Mouse (Mus musculus) hindbrain, embryonic 14.5 days (tissue): ENCODE data around the gene Vmn2r62. TPM values are rescaled to one million over a fixed set of nuclear protein-coding genes. Genes with fewer than 3 reads are reported as not detected.
"Not testable (repeated sequence)": the region's sequence is repeated elsewhere in the genome, so short reads cannot be mapped to it uniquely, and the experiment has no call there.

Source experiments
- ATAC-seq: fragments of 200-750 bp; cut with Nextera tagmentation; 2 replicates; pipeline ENCODE4 v1.8.0; 2017; ENCODE audit warnings: moderate number of reproducible peaks, mild to moderate bottlenecking, moderate TSS enrichment, moderate library complexity; ENCODE audit not compliant: low FRiP score
- DNase-seq: peaks from one replicate; pipeline ENCODE4 v3.0.0-alpha.2; 2015; ENCODE audit warnings: low spot score
- H3K27ac ChIP-seq: fragments of 300-500 bp; sonication (generic); 2 replicates; pipeline ENCODE4 v1.5.1; 2014; ENCODE audit warnings: mild to moderate bottlenecking, moderate library complexity
- H3K27me3 ChIP-seq: fragments of 300-500 bp; sonication (generic); 2 replicates; pipeline ENCODE4 v1.6.1; 2014; ENCODE audit warnings: mild to moderate bottlenecking, low read length, mixed read lengths; ENCODE audit not compliant: control insufficient read depth, insufficient read depth
- H3K36me3 ChIP-seq: fragments of 300-500 bp; sonication (generic); replicated peaks from 2 replicates; pipeline ENCODE4 v1.6.1; 2014; ENCODE audit not compliant: control insufficient read depth, insufficient read depth
- H3K4me1 ChIP-seq: fragments of 300-500 bp; sonication (generic); replicated peaks from 2 replicates; pipeline ENCODE4 v1.6.1; 2014; ENCODE audit warnings: antibody characterized with exemption, low read length, mixed read lengths; ENCODE audit not compliant: control insufficient read depth, insufficient read depth
- H3K4me2 ChIP-seq: fragments of 300-500 bp; sonication (generic); replicated peaks from 2 replicates; pipeline ENCODE4 v1.6.1; 2014; ENCODE audit warnings: mild to moderate bottlenecking, moderate library complexity
- H3K4me3 ChIP-seq: fragments of 300-500 bp; sonication (generic); replicated peaks from 2 replicates; pipeline ENCODE4 v1.5.1; 2014; ENCODE audit warnings: mild to moderate bottlenecking, low read length
- H3K9ac ChIP-seq: fragments of 300-500 bp; sonication (generic); 2 replicates; pipeline ENCODE4 v1.6.1; 2014
- H3K9me3 ChIP-seq: fragments of 300-500 bp; sonication (generic); 2 replicates; pipeline ENCODE4 v1.6.1; 2016; ENCODE audit warnings: low read length; ENCODE audit not compliant: control insufficient read depth
- whole genome bisulfite sequencing: fragments of 180-500 bp; shearing (Covaris S2); extraction: QIAGEN DNeasy Blood & Tissue Kit; methylation state at CpG from one replicate; pipeline ENCODE4 v1.1.7; 2014; 5-methylcytosine and 5-hydroxymethylcytosine counted together
- polyA plus RNA-seq: library from polyadenylated mRNA; unstranded; fragments of >200 nt; fragmentation: Nextera tagmentation; extraction: Ambion mirVana; gene quantifications from 2 replicates; pipeline ENCODE4 v1.2.1, GENCODE M21; 2014

Vmn2r62 gene
- not detected in 2 replicates for polyA plus RNA-seq

GRCm38 (mm10) chr7:42793425-42793824, at the start of gene Vmn2r62:
Gene Vmn2r62, minus strand, starts transcription at chr7:42793525.
- WGBS: no CpG with 5 or more reads among the region's 1 CpGs
- not testable (repeated sequence) for H3K27me3 ChIP-seq, ATAC-seq, H3K36me3 ChIP-seq, H3K27ac ChIP-seq, DNase-seq, H3K4me1 ChIP-seq, H3K9ac ChIP-seq, H3K9me3 ChIP-seq, H3K4me2 ChIP-seq, H3K4me3 ChIP-seq

DNA sequence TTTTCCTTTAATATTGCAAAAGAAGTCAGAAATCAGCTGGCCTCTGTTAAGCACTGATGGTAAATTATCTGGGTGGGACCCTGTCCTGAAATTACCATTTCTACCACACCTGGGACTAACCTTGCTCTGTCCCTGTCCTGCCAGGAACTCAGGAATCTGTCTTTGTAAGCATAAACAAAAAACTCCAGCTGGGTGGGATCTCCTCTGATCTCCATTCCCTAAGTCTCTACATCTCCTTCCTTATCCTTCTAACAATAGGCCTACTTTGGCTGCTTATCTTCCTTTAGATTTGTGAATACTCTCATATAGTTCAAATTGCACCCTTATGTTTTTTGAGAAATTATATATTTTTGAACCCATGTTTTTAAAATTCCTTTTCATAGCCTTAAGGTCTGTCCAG, 45.0 kb upstream of the Vmn2r62 start:
- H3K36me3 ChIP-seq, H3K9ac ChIP-seq, H3K9me3 ChIP-seq, H3K4me2 ChIP-seq, H3K27ac ChIP-seq, H3K4me1 ChIP-seq, H3K4me3 ChIP-seq, DNase-seq, H3K27me3 ChIP-seq, ATAC-seq: not testable (repeated sequence)

GRCm38 (mm10) chr7:42832221-42832620, 38.9 kb upstream of the Vmn2r62 start:
- no peak overlapping the region for H3K4me2 ChIP-seq
- no peaks in the 10 kb centered on the region for H3K36me3 ChIP-seq
- H3K27ac ChIP-seq: no peak overlapping the region
- no peaks in the 10 kb centered on the region for H3K4me1 ChIP-seq
- no peak overlapping the region for H3K9ac ChIP-seq
- no peaks in the 10 kb centered on the region for H3K27me3 ChIP-seq
- no peak overlapping the region for H3K4me3 ChIP-seq
- ATAC-seq: no peak
- 76% methylated on average over 3 of the region's 3 CpGs for WGBS
- DNase-seq: no peak
- H3K9me3 ChIP-seq: peaks cover 17% of the 10 kb centered on the region; the same call in 1 of the 2 replicates

DNA sequence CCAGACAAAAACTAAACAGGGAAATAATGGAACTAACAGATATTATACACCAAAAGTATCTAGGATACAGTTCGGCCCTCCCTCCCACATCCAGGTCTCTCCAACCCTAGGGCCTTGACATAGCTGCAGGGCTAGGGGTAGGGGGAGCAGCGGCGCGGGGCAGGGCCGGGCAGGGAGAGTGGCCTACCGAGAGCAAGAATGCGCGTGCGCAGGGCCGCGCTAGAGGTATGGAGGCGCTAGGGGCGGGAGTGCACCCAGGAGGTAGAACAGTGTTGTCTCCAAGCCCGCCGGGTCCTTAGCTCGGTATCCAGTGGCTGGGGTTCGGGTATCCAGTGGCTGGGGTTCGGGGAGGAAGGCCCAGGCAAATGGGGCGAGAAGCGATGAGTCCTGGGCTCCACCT, 43.5 kb downstream of the Vmn2r62 start:
- DNase-seq: no peak
- Histone ChIP-seq H3K4me1 (no peaks in the 10 kb centered on the region), H3K4me3 (no peak overlapping the region), H3K36me3 (no peaks in the 10 kb centered on the region), H3K9ac (no peak overlapping the region), H3K4me2 (no peak overlapping the region), H3K27me3 (no peaks in the 10 kb centered on the region), H3K27ac (no peak overlapping the region), H3K9me3 (peaks cover 8% of the 10 kb centered on the region)
- ATAC-seq: no peak
- WGBS: 51% methylated on average over 20 of the region's 20 CpGs

GRCm38 (mm10) chr7:42738536-42739210, 54.7 kb downstream of the Vmn2r62 start:
- H3K27ac ChIP-seq: no peak overlapping the region
- H3K9me3 ChIP-seq: peaks cover 30% of the 10 kb centered on the region; the same call in 1 of the 2 replicates
- ATAC-seq (no peak), DNase-seq (no peak)
- WGBS: 92% methylated on average over 10 of the region's 10 CpGs
- H3K27me3 ChIP-seq: no peaks in the 10 kb centered on the region
- H3K9ac ChIP-seq: no peak overlapping the region
- H3K4me3 ChIP-seq: no peak overlapping the region
- H3K4me1 ChIP-seq: no peaks in the 10 kb centered on the region
- no peak overlapping the region for H3K4me2 ChIP-seq
- H3K36me3 ChIP-seq: no peaks in the 10 kb centered on the region

DNA sequence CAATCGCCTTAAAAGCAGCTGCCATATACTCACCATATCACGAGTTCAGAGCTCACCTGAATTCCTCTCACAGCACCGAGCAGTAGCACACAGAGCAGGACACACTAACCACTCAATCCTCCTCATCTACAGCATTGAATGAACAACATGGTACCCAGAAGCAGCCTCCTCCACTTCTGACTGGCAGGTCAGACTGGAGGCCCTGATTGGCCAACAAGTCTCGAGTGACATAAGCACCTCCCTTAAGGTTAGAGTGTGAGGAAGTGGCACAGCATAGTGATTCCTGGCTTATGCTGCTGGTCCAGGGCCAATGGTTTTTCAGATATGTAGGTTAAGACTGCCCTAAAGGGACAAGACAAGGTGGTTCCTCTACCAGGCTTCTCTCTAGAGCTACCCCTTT, 66.4 kb downstream of the Vmn2r62 start, which contains the start of gene Gm17067:
Gene Gm17067, minus strand, starts transcription at position 101 of the 400 bp plus-strand sequence.
- ATAC-seq, H3K9ac ChIP-seq, H3K27me3 ChIP-seq, DNase-seq, H3K9me3 ChIP-seq, H3K4me1 ChIP-seq, H3K4me3 ChIP-seq, H3K4me2 ChIP-seq, H3K36me3 ChIP-seq, H3K27ac ChIP-seq: not testable (repeated sequence)
- WGBS: 96% methylated on average over 4 of the region's 4 CpGs

Other genes starting within 250 kb of the Vmn2r62 start
- gene Gm21028, start 214.9 kb downstream of the Vmn2r62 start, polyA plus RNA-seq: not detected in 2 replicates
- 1.4 and 1.8 TPM in 2 replicates for gene Zfp977, start 201.0 kb downstream of the Vmn2r62 start, polyA plus RNA-seq
- 1.4 and 1.9 TPM in 2 replicates for gene Zfp976, start 150.9 kb downstream of the Vmn2r62 start, polyA plus RNA-seq
- gene Zfp975, start 100.8 kb downstream of the Vmn2r62 start, polyA plus RNA-seq: 6.9 and 7.1 TPM in 2 replicates
- not detected in 2 replicates for gene Gm17067, start 66.5 kb downstream of the Vmn2r62 start, polyA plus RNA-seq
- gene Gm2381, start 73.7 kb upstream of the Vmn2r62 start, polyA plus RNA-seq: not detected in 2 replicates
- gene Vmn2r63, start 140.3 kb upstream of the Vmn2r62 start, polyA plus RNA-seq: not detected in 2 replicates
- gene Gm9268, start 225.2 kb upstream of the Vmn2r62 start, polyA plus RNA-seq: not detected in 2 replicates